Mouse (Mus musculus): Measurements from ENCODE around the gene Gns. TPM values are rescaled to one million over a fixed set of nuclear protein-coding genes. Genes with fewer than 3 reads are reported as not detected.

Gene Gns
- total RNA-seq, 2 experiments from 2014 or later, result 43.5 to 57.5 TPM

DNA sequence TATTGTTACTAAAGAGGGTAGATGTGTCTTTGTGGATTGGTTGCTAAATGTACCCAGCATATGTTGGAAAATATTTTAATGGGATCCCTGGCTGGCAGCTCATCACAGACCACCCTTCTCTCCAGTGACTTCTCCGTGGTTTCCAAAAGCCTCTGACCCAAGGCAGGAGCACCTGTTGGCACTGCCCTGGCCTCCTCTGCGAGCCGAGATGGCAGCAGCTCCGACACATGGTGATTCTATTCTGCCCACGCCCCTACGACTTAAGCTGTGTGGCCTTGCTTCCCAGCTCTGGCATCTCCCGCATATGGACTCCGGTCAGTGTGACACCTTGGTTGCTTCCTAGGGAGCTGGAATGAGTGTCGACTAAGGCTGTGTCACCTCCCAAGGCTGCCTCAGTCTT, 38.2 kb downstream of the Gns start:
- no peak for DNase-seq

DNA sequence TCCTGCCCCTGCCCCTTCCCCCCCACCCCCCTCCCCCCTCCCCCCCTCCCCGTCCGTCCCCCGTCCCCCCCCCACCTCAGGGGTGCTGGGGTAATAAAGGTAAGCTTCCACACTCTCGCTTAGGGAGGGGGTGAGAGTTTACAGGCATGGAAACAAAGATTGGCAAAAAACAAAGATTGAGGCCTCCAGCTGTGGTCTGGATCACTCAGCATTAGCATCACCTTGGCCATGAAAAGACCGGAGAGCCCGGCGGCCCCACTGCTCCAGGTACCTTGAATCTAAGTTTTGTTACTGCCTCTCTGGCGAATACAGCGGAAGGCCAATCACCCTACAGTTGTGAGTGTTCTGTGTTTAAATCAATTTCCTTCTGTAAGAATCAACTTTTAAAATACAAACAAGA, 39.1 kb downstream of the Gns start:
- DNase-seq, result no peak

DNA sequence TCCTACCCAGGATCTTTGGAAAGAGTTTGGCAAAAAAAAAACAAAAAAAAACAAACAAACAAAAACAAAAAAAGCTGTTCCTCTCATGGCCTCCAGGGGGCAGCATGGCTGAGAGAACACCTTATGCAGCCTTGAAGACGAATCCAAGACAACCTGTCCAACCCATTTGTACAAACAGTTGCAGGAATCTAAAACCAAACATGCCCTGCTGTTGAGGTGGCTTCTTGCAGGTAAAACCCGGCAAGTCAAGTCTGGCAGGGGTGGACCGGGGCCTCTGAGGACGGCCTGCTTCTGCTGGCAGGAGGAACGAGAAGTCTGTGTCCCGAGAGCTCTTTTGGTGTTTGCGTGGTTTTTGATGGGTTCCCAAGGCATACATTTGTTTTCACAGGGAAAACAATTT, 44.8 kb downstream of the Gns start:
- DNase-seq, result no peak

DNA sequence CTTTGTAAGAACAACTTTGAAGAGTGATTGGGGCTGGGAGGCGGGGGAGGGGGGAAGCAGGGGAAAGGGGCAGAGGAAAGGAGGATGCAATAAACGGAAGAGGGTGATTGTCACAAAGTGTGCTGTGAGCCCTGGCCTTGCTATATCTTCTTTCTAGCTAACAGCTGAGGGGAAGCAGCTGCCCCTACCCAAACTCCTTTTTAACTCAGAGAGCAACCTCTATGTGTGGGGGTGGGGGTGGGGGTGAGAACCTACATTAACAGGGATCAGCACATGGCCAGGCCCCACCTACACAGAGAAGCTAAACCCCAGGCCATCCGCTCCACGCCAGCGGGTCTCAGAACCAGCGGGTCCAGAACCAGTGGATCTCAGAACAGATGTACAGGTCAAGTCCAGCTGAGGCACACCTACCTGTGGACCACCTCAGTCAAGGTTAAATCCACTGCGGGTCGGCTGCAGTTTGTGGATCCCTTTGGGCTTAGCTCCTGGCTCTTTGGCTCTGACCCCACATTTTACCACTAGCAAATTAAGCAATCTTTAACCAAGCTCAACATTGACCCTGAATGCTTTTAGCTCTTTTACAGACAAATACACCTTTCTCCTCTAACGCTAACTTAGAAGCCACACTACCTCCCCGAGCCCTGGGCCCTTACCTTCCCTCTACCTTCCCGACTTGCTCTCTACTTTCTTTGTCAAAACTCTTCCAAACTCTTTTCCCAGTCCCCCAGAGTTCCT, 47.0 kb downstream of the Gns start:
- no peak for DNase-seq

DNA sequence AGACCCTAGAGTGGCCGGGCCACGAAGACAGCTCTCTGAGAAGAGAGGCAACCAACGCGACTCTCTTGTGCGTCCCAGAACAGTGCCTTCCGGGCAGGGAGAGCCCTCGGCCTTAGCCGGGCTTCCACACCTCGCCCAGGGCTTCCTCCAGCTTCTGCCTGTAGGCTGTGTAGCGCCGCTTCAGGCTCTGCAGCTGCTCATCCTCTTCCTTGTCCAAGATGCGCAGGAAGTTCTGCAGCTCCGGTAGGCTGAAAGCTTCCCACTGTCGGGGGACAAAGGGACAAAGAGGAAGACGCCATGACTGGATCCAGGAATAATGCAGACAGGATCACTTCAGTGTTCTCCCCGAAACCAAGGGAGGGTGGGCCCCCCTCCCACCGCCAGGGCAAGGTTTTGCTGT, 47.9 kb downstream of the Gns start:
- no peak for DNase-seq

DNA sequence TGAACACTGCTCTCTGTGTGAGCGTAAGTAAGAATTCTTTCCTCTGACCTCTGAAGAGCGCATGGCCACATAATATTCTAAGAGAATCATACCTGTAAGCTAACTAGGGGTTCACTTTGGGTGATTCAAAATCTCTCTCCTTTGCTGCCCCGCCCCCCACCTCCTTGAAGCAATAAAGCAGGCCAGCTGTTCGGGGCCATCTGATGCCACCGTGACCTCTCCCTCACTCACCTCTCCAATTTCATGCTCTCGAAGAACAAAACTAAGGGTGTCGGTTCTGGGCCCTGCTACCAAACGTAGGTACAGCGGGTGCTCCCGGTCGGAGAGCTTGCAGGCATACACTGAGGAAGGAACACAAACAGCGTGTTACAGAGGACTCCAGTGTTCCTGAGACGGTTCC, 49.2 kb downstream of the Gns start:
- DNase-seq, result no peak

DNA sequence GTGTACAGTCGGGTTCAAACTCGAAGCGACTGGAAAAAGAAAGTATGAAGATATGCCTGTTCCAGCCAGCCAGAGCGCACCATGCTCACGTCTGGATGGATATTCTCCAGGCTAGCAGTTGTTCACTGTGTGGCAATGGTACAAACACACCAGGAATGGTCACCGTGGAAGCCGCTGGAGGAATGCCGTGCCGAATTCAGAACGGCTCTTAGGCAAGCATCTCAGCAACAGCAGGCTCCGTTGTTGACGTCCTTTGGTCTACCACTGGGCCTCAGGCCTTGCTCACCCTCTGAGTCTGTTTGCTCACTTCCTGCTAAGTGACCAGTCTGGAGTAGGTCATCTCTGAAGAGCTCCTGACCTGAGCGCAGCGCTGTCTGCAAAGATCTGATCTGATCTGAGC, 53.9 kb downstream of the Gns start:
- no peak for DNase-seq

DNA sequence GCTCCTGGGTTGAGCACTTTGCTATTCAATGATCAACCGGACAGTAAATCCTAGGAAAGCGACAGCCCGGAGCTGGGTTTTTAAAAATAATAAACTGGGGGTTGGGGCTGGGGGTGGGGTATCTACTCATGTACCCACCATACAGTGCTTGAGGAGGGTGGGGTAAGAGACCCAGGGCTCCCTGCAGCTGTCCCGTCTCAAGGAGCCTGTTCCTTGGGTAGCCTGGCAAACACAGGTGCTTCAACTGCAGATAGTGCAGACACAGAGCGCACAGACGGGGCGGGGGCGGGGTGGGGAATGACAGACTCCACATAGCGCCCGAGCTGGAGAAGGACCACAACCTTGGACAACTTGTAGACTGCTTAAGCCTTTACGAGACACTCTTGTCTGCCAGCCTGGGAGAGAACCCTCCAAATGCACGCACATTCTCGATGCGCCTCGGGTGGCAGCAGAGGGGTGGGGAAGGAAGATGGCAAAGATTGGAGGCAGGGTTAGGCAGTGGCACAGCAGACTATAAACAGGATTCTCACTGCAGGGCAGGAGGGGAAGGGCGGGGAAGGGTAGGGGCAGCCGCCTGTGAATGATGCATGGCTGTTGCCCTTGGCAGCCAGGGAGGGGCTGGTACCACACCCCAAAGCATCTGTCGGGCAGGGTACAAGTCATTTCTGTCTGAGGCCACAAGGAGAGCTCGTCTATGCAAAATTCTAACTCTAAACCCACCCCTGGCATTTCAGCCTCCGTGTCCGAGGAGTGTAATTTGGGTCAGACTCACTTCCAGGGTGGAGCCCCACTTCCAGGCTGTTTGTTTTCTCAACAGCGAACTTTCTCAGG, 55.0 kb downstream of the Gns start:
- no peak for DNase-seq

DNA sequence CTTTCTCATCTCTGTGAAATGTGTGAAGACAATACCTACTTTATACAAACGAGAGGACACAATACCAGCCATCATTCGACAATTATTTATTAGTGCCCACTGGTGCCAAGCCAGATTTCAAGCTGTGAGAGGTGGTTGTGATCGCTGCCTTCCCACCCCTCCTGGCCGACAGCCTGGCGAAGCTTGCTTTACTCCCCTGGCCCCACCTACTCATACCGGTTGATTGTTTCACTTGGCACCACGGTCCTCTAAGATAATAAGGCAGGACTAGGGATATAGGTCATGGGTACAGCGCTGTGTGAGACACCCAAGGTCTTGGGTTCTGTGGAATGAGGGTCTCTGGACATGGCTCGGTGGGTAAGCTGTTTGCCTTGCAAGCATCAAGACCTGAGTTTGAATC, 56.1 kb downstream of the Gns start:
- DNase-seq, result no peak

DNA sequence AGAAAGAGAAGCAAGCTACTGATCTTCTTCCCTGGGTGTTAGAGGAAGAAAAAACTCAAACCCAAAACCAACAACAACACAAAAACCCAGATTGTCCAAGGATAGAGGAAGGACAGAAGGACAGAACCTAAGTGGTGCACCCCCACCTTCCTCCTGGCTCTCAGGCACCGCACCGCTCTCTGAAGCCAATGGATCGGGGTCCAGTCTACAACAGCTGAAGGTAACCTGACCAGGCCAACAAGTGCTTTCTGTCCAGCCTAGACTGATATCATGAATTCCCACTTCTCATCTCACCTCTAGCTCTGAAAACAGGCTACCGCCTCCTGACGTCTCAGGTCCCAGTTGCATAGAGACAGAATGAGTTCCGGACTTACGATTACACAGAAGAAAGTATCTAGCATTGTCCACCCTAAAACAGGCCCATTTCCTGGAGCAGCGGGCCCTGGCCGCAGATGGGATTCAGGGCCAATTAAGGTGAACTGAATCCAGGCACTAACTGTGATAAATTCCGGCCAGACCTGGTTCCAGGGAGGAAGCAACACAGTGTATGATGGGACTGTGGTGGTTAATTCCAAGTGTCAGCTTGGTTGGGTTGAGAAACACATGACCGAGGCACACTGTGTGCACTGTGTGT, 56.9 kb downstream of the Gns start:
- no peak for DNase-seq

DNA sequence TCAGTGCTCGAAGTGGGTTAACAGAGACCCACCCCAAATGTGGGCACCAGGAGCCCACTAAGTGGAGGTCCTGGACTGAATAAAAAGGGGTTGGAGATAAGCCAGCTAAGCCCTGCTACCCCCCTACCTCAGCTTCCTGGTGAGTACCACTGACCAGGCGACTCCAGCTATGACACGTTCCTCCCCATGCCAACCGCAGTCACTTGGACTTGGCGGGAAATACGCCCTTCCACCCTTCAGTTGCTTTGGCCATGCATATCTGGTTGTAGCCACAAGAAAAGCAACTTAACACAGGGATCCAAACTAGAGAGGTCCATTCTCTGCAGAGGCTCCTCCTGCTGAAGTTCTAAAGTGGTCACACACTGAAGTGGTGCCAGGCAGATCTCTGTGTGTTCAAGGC, 57.4 kb downstream of the Gns start:
- no peak for DNase-seq

DNA sequence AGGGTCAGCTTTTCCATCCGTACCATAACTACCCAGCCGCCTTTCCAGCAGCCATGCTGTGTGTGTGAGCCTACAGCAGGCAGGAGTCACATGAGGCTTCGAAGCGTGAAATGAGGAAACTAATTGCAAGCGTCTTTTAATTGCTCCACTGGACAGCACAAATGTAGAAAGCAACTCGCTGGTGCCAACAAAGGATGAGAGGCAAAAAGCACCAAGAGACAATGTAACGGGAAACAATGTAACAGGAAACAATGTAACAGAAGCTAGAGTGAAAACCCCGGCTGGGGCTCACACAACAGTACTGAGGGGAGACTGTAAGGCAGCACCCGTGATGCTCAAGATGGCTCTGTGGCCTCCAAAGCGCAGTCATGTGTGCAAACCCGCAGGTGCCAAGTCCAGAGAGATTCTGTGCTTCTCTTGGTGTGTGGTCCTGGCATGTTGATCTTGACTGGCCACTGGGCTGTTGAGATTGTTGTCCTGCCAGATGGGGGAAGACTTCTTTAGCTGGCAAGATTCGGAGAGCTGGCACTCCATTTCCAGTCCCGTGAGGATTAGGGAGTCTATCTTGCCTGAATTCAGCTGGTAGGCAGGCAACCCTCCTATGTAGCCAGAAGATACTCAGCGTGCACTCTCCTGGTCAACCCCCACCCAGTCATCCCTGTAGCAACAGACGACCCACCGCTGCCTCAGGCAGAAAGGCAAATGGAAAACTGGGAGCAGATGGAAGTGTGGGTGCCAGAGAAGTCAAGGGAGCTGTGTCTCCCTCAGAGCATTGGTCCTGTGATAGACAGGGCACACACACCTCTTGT, 58.9 kb downstream of the Gns start:
- DNase-seq, result no peak

DNA sequence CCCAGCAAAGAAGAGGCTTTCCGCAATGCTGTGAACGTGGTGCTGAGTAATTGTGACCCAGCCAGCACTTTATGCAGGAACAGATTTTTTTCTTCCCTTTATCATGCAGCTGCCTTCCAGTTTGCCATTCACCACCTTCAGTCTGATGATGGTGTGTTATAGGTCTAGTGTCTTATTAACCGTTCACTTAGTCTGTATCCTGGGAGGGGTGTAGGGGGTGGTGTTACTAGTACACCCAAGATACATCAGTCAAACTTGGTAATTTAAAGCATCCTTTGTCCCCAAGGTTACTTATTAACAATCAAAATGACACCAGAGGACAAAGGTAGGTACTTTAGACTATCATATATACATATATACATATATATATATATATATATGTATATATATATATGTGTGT, 59.6 kb downstream of the Gns start:
- DNase-seq, result no peak

DNA sequence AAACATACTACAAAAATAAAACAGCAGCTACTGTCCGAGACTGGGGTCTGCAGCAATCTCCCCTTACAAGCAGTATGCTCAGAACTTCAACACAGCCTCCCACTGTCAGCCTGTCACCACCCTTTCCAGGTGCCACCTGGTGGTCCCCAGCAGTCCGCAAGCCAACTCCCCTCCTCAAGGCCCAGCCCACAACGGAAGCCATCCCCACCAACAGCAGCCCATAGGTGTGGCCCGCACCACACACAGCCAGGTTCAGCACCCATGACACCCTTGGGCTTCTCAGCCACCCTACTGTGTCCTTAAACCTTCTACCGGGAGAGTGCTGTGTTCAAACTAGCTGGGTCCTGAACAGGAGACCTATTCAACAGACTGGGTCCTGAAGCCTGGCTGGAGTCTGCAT, 60.2 kb downstream of the Gns start:
- DNase-seq, result no peak

DNA sequence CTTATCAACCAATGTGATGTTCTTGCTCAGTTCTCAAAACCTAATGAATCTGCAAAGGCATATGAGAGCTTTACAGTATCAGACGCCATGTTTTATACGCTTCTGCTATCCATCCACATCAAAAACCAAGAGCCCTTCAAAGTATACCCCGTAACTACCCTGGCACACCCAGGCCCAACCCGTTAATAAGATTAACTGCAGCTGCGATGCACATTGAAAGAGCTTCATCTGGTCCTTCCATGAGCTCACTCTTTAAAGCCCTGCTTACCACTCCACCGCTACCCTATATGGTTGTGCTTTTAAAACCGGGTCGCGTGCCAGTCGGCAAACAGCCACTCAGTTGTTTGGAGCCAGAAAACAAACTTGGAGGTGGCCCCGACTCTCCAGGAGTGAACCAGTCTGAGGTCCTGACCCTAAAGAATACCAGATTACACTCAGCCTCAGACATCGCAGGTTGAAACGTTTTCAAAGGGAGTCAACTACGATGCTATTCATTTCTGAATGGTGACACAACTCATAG, 60.7 kb downstream of the Gns start:
- peak; percentile 48 for DNase-seq

DNA sequence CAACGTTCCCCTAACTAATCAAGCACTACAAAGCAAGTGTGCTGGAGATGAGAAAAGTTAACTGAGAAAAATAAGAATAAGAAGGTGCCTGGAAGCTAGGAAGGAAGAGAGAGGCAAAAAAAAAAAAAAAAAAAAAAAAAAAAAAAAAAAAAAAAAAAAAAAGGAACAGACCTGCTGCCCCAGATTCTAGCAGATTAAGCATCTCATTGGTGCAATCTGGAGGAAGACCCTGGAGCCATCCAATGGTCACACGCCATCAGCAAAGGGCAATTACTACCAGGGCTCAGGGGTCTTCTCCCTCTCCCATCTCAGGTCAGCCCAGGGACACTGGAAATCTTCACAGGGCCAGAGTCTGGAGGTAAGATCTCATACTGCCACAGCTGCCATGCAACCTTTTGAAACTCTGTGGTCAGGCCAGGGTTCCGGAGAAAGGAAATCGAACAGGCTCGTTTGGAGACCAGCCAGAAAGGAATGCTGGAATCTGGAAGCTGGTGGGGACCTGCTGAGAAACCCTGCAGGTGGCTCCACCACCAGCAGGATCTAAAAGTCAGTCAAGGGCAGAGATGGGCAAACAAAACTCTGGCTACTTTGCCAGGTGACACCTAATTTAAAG, 61.7 kb downstream of the Gns start:
- no peak for DNase-seq

DNA sequence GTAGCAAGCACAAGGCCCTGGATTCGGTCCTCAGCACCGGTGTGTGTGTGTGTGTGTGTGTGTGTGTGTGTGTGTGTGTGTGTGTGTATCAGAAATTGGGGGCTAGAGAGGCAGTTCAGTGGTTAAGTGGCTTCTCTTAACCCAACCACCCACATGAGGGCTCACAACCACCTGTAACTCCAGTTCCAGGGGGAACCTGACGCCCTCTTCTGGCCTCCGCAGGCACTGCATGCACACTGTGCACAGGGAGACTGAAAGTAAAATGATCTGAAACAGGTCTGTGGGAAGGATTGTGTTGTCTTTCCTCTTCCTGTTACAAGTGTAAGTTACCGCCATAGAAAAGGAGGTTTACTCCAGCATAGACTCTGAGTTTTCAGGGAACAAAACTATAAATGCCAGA, 62.2 kb downstream of the Gns start:
- DNase-seq, result peak; percentile 43

DNA sequence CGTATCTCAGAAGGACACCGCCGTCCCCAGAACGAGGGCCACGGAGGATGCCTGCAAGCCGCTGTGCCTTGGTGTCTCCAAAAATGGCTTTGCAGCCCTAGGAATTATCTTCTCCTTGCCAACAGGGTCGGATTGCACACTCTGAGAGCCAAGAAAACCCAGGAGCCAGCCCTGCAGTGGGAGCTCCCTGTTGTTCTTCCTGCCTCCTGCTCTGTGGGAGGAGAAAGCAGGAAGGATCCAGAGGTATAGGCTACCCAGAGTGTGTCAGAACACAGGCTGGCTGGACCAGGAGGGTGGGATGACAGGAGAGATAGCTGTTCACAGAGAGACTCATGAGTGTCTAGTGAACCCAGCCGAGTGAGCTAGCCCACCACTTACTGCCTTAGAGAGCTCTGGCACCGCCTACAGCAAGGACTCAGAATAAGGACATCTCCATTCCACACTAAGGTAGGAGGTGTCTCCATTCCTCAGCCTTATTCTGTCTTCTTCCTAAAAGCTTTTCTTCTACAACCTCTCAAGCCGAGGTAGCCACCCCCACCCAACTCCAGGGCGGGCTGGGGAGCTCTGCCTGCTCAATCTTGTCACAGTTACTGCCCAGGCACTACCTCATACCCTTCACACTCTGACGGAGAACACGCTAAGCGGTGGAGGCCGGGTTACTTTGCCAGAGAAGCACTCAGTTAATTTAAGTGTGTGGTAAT, 63.3 kb downstream of the Gns start:
- no peak for DNase-seq

DNA sequence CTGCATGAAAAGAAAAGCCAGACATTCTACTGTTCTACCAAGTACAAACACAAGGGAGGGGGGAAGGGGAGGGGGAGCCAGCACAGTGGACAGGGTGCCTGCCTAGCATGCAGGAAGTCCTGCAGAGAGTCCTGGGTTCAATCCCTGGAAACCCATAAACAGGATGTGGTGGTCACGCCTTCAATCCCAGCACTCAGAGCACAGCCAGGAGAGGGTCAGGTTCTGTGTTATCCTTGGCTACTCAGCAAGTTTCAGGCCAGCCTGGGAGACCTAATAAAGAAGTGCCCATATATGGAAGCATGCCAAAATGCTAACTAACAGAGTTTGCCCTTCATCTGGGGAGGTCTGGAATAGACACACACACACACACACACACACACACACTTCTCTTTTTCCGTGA, 64.2 kb downstream of the Gns start:
- DNase-seq, result no peak

DNA sequence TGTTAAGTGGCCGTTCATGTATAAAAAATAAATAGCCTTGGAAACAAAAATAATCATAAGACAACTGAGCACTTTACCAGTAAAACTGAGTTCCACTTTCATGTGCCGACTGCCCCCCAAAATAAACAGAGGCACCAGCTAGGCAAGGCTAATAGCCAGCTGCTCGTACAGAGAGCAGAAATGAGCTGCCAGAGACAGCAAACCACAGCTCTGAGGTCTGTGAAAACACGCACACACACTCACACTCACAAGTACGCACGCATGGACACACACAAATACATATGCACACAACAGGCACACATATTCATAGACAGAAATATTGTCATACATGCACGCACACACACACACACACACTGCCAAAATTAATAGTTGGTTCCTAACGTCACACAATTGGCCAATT, 64.7 kb downstream of the Gns start:
- DNase-seq, result no peak

DNA sequence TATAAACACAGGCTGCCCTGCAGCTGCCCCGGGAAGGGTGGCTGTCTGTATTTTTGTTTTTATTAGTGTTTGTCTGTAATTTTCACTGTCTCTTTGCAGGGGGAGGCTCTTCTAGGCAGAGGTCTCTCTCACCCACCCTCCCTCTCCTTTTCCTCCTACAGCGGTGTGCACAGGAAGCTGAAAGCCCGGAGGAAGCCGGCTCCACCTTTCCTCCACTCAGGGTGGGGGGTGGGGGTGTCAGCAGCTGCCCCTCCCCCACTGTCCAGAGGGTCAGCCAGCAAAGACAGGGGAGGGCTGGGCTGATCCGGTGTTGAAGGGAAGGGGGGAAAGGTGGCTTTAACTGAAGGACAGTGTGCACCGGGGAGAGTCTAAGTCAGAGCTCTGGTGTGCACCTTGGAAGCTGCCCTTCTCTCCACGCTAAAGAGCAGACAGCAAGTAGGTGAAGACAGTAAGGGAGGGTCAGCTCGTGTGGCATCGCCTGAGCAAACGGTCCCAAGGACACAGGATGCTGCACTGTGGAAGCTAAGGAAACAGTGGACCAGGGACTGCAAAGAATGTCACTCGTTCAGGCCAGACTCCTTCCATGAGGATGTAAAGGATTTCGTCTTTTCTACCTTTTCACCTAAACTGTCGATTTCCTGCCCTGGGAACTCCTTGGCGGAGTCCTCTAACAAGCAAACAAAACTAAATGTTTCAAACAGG, 65.2 kb downstream of the Gns start:
- no peak for DNase-seq
